Mouse (Mus musculus) kidney, adult 2 months (tissue): ENCODE data around the gene Gm45716.

Experiments
- CTCF ChIP-seq: fragments of 200-500 bp; conservative IDR thresholded peaks from 2 replicates; pipeline ENCODE4 v1.5.1; 2011; ENCODE audit warnings: low read depth, mild to moderate bottlenecking, control low read depth, low read length, moderate library complexity, mixed read lengths; ENCODE audit not compliant: insufficient read depth, insufficient read length
- POLR2A ChIP-seq: fragments of 200-500 bp; IDR thresholded peaks from one replicate; pipeline ENCODE4 v1.6.1; 2011; ENCODE audit warnings: low read depth, low read length, control low read depth

GRCm38 (mm10) chr11:90220022-90220645 lies 32.7 kb downstream of the Gm45716 start:
- TF ChIP-seq CTCF (no peak), POLR2A (no peak)
